Mouse (Mus musculus) stomach, postnatal 0 days (tissue): ENCODE data around the gene Gmeb1.

Experiments used
- CTCF ChIP-seq: IDR thresholded peaks from 2 replicates; pipeline ENCODE4 v1.5.1; 2016; ENCODE audit warnings: antibody characterized with exemption, low read depth, mild to moderate bottlenecking, moderate library complexity
- EP300 ChIP-seq: optimal IDR thresholded peaks from 2 replicates; pipeline ENCODE3; 2016; ENCODE audit warnings: antibody characterized with exemption

- TF ChIP-seq CTCF (no peak), EP300 (no peak)
Observed at GRCm38 (mm10) chr4:132234710-132235109, 26.7 kb downstream of the Gmeb1 start.
